Mouse (Mus musculus) liver, embryonic 13.5 days (tissue): ENCODE measurements around the gene Wdr91. TPM values are rescaled to one million over a fixed set of nuclear protein-coding genes. Genes with fewer than 3 reads are reported as not detected.

Experiments
- ATAC-seq: fragments of 200-750 bp; cut with Nextera tagmentation; 2 replicates; pipeline ENCODE4 v1.8.0; 2017; ENCODE audit warnings: low read depth, mild to moderate bottlenecking, moderate number of reproducible peaks, moderate library complexity
- DNase-seq: peaks from one replicate; pipeline ENCODE4 v3.0.0; 2022
- H3K27ac ChIP-seq: fragments of 300-500 bp; sonication (generic); 2 replicates; pipeline ENCODE4 v1.5.1; 2015; ENCODE audit warnings: moderate library complexity, mild to moderate bottlenecking, inconsistent platforms
- H3K27me3 ChIP-seq: fragments of 300-500 bp; sonication (generic); 2 replicates; pipeline ENCODE4 v1.6.1; 2015; ENCODE audit warnings: mild to moderate bottlenecking, inconsistent platforms
- H3K36me3 ChIP-seq: fragments of 300-500 bp; sonication (generic); 2 replicates; pipeline ENCODE4 v1.6.1; 2015; ENCODE audit warnings: mild to moderate bottlenecking, inconsistent platforms
- H3K4me1 ChIP-seq: fragments of 300-500 bp; sonication (generic); replicated peaks from 2 replicates; pipeline ENCODE4 v1.6.1; 2015; ENCODE audit warnings: inconsistent platforms
- H3K4me2 ChIP-seq: fragments of 300-500 bp; sonication (generic); 2 replicates; pipeline ENCODE4 v1.6.1; 2015; ENCODE audit warnings: inconsistent platforms, mild to moderate bottlenecking, moderate library complexity
- H3K4me3 ChIP-seq: fragments of 300-500 bp; sonication (generic); replicated peaks from 2 replicates; pipeline ENCODE4 v1.5.1; 2015; ENCODE audit warnings: mild to moderate bottlenecking, inconsistent platforms
- H3K9ac ChIP-seq: fragments of 300-500 bp; sonication (generic); 2 replicates; pipeline ENCODE4 v1.6.1; 2015; ENCODE audit warnings: mild to moderate bottlenecking, inconsistent platforms
- H3K9me3 ChIP-seq: fragments of 300-500 bp; sonication (generic); replicated peaks from 2 replicates; pipeline ENCODE4 v1.6.1; 2016; ENCODE audit warnings: inconsistent platforms
- WGBS: fragments of 180-500 bp; shearing (Covaris S2); methylation state at CpG from one replicate; pipeline ENCODE4 v1.1.7; 2015; ENCODE audit not compliant: insufficient replicate concordance; 5-methylcytosine and 5-hydroxymethylcytosine counted together
- polyA plus RNA-seq: library from polyadenylated mRNA; unstranded; fragments of >200 nt; fragmentation: Nextera tagmentation; extraction: Ambion mirVana; gene quantifications from 2 replicates; pipeline ENCODE4 v1.2.1, GENCODE M21; 2015

Wdr91 gene
- polyA plus RNA-seq, 1 experiment from 2014 or later = 12.3 TPM

GRCm38 (mm10) chr6:34914462-34914861 is 3.8 kb upstream of the Wdr91 start:
- Histone ChIP-seq H3K27ac (no peak overlapping the region), H3K4me3 (no peak overlapping the region), H3K9me3 (no peaks in the 10 kb centered on the region), H3K4me2 (no peak overlapping the region), H3K27me3 (no peaks in the 10 kb centered on the region), H3K36me3 (no peaks in the 10 kb centered on the region), H3K4me1 (peaks cover 45% of the 10 kb centered on the region), H3K9ac (no peak overlapping the region)
- no peak for DNase-seq
- 69% methylated on average over 3 of the region's 3 CpGs for whole genome bisulfite sequencing
- no peak for ATAC-seq

GRCm38 (mm10) chr6:34913341-34914040 is 2.8 kb upstream of the Wdr91 start:
- no peak overlapping the region for H3K4me2 ChIP-seq
- H3K36me3 ChIP-seq = peaks cover 9% of the 10 kb centered on the region; the same call in 1 of the 2 replicates
- 74% methylated on average over 13 of the region's 13 CpGs for WGBS
- no peak overlapping the region for H3K4me3 ChIP-seq
- DNase-seq = no peak
- H3K9ac ChIP-seq = no peak overlapping the region
- no peaks in the 10 kb centered on the region for H3K9me3 ChIP-seq
- H3K27ac ChIP-seq = no peak overlapping the region
- ATAC-seq = no peak
- H3K27me3 ChIP-seq = no peaks in the 10 kb centered on the region
- peaks cover 55% of the 10 kb centered on the region for H3K4me1 ChIP-seq

GRCm38 (mm10) chr6:34909631-34910345 is 888 bp downstream of the Wdr91 start:
- Histone ChIP-seq H3K4me2 (peak overlapping the region; percentile 83), H3K9me3 (no peaks in the 10 kb centered on the region), H3K27ac (peak overlapping the region; percentile 99), H3K36me3 (peaks cover 41% of the 10 kb centered on the region), H3K4me1 (peaks cover 77% of the 10 kb centered on the region), H3K4me3 (peak overlapping the region; percentile 76), H3K27me3 (no peaks in the 10 kb centered on the region), H3K9ac (peak overlapping the region; percentile 84)
- DNase-seq (no peak), ATAC-seq (no peak)
- WGBS = 33% methylated on average over 8 of the region's 8 CpGs

GRCm38 (mm10) chr6:34907696-34908260 is 2.9 kb downstream of the Wdr91 start:
- Histone ChIP-seq H3K27me3 (no peaks in the 10 kb centered on the region), H3K9me3 (no peaks in the 10 kb centered on the region), H3K4me3 (peak overlapping the region; percentile 45), H3K4me1 (peaks cover 84% of the 10 kb centered on the region), H3K4me2 (peak overlapping the region; percentile 83), H3K27ac (peak overlapping the region; percentile 99), H3K36me3 (peaks cover 60% of the 10 kb centered on the region), H3K9ac (peak overlapping the region; percentile 84)
- ATAC-seq = peak; percentile 46
- peak; percentile 28 for DNase-seq
- WGBS = 63% methylated on average over 18 of the region's 18 CpGs

- peaks cover 88% of the 10 kb centered on the region for H3K4me1 ChIP-seq
- DNase-seq (peak; percentile 76), ATAC-seq (peak; percentile 86)
- no peaks in the 10 kb centered on the region for H3K27me3 ChIP-seq
- peak overlapping the region; percentile 84 for H3K9ac ChIP-seq
- H3K27ac ChIP-seq = peak overlapping the region; percentile 99
- 37% methylated on average over 2 of the region's 2 CpGs for WGBS
- H3K4me2 ChIP-seq = peak overlapping the region; percentile 83
- peak overlapping the region; percentile 45 for H3K4me3 ChIP-seq
- H3K9me3 ChIP-seq = no peaks in the 10 kb centered on the region
- peaks cover 67% of the 10 kb centered on the region for H3K36me3 ChIP-seq
Measured at GRCm38 (mm10) chr6:34907121-34907614, 3.5 kb downstream of the Wdr91 start.

GRCm38 (mm10) chr6:34906661-34907060 is 4.0 kb downstream of the Wdr91 start:
- H3K4me2 ChIP-seq = peak overlapping the region; percentile 83
- H3K27me3 ChIP-seq = no peaks in the 10 kb centered on the region
- no peak for DNase-seq
- peaks cover 88% of the 10 kb centered on the region for H3K4me1 ChIP-seq
- H3K27ac ChIP-seq = peak overlapping the region; percentile 99
- peaks cover 72% of the 10 kb centered on the region for H3K36me3 ChIP-seq
- H3K4me3 ChIP-seq = peak overlapping the region; percentile 45
- ATAC-seq = no peak
- WGBS = 82% methylated on average over 4 of the region's 4 CpGs
- no peaks in the 10 kb centered on the region for H3K9me3 ChIP-seq
- peak overlapping the region; percentile 60 for H3K9ac ChIP-seq

- Histone ChIP-seq H3K27ac (peak overlapping the region; percentile 99), H3K9ac (peak overlapping the region; percentile 60), H3K27me3 (no peaks in the 10 kb centered on the region), H3K36me3 (peaks cover 77% of the 10 kb centered on the region), H3K9me3 (no peaks in the 10 kb centered on the region), H3K4me3 (no peak overlapping the region; the same call in 1 of the 2 replicates), H3K4me1 (peaks cover 85% of the 10 kb centered on the region), H3K4me2 (peak overlapping the region; percentile 83)
- DNase-seq (no peak), ATAC-seq (no peak)
- 73% methylated on average over 2 of the region's 2 CpGs for WGBS
Measured at GRCm38 (mm10) chr6:34906125-34906524, 4.6 kb downstream of the Wdr91 start.

- ATAC-seq (no peak), DNase-seq (no peak)
- Histone ChIP-seq H3K27ac (0 out of 2 replicates have a peak overlapping the region, but pooled peaks have one; percentile 21), H3K27me3 (no peaks in the 10 kb centered on the region), H3K4me2 (no peak overlapping the region), H3K36me3 (peaks cover 94% of the 10 kb centered on the region), H3K9me3 (no peaks in the 10 kb centered on the region), H3K4me1 (peaks cover 78% of the 10 kb centered on the region), H3K9ac (no peak overlapping the region), H3K4me3 (no peak overlapping the region)
- 83% methylated on average over 6 of the region's 6 CpGs for WGBS
Measured at GRCm38 (mm10) chr6:34904361-34904760, 6.3 kb downstream of the Wdr91 start.

GRCm38 (mm10) chr6:34903851-34904250 is 6.8 kb downstream of the Wdr91 start:
- WGBS = 85% methylated on average over 10 of the region's 10 CpGs

GRCm38 (mm10) chr6:34903441-34903840 is 7.2 kb downstream of the Wdr91 start:
- Histone ChIP-seq H3K4me1 (peaks cover 74% of the 10 kb centered on the region), H3K36me3 (peaks cover 92% of the 10 kb centered on the region), H3K4me2 (no peak overlapping the region), H3K27me3 (no peaks in the 10 kb centered on the region), H3K9ac (no peak overlapping the region), H3K4me3 (no peak overlapping the region), H3K9me3 (no peaks in the 10 kb centered on the region), H3K27ac (no peak overlapping the region)
- WGBS = 67% methylated on average over 5 of the region's 5 CpGs
- DNase-seq = no peak
- ATAC-seq = no peak

More at GRCm38 (mm10) chr6:34903851-34904250, 6.8 kb downstream of the Wdr91 start:
- Histone ChIP-seq H3K36me3 (peaks cover 94% of the 10 kb centered on the region), H3K27me3 (no peaks in the 10 kb centered on the region), H3K9ac (peak overlapping the region; percentile 20; the same call in 1 of the 2 replicates), H3K4me2 (no peak overlapping the region), H3K4me3 (no peak overlapping the region), H3K27ac (no peak overlapping the region; the same call in 1 of the 2 replicates), H3K9me3 (no peaks in the 10 kb centered on the region), H3K4me1 (peaks cover 78% of the 10 kb centered on the region)
- ATAC-seq (no peak), DNase-seq (no peak)

GRCm38 (mm10) chr6:34902578-34902977 is 8.1 kb downstream of the Wdr91 start:
- H3K9ac ChIP-seq = 0 out of 2 replicates have a peak overlapping the region, but pooled peaks have one; percentile 11
- ATAC-seq = no peak
- H3K27ac ChIP-seq = no peak overlapping the region
- DNase-seq = no peak
- WGBS = 85% methylated on average over 7 of the region's 7 CpGs
- H3K36me3 ChIP-seq = peaks cover 93% of the 10 kb centered on the region
- H3K4me3 ChIP-seq = no peak overlapping the region
- no peak overlapping the region for H3K4me2 ChIP-seq
- H3K27me3 ChIP-seq = no peaks in the 10 kb centered on the region
- peaks cover 65% of the 10 kb centered on the region for H3K4me1 ChIP-seq
- H3K9me3 ChIP-seq = no peaks in the 10 kb centered on the region
